In the genomic region with DNA sequence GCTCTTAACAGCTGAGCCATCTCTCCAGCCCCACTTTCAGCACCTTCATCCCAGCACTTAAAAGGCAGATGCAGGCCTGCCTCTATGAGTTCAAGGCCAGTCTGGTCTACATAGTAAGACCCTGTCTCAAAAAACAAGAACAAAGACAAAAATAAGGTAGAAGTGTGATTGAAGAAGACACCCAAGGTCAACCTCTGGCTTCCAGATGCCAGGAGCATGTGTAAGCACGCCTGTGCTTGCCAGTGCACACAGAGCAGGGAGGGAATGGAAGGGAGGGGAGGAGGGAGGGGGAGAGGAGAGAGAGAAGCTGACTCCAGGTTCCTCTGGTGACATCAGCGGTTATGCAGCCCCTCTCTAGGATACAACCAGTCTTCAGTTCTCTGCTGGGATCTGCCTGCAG, we compare ENCODE assay signal across 26 mouse cellular contexts. TPM values are rescaled to one million over a fixed set of nuclear protein-coding genes. Genes with fewer than 3 reads are reported as not detected.
DNase-seq lines count a peak whose midpoint lies in the region; ATAC-seq lines count a peak whose summit lies in the region.
"Had no signal": no experiment of that assay in that cellular context is flagged by ENCODE, and none has a peak within 500 bp of the region (broad histone marks: within the 10 kb centered on the region; RNA-seq: fewer than 3 reads in every experiment).

No protein-coding gene starts in this region.

- ATAC-seq in midbrain, embryonic 11.5 days (ENCODE audit: low FRiP score): no peak
- ATAC-seq in midbrain, embryonic 15.5 days (replicated peaks): no peak
- ATAC-seq: CD4-positive, CD25-positive, alpha-beta regulatory T cell, adult 4 months; forebrain, embryonic 14.5 days; forebrain, postnatal 0 days; hindbrain, postnatal 0 days; inflammation-experienced regulatory T-cells, adult 6 months; intestine, embryonic 16.5 days had no signal

- H3K9ac ChIP-seq in midbrain, embryonic 11.5 days (ENCODE audit: low read length): no peak overlapping the region
- H3K9ac ChIP-seq in midbrain, embryonic 15.5 days: no peak overlapping the region
- H3K9ac ChIP-seq: embryonic facial prominence, embryonic 15.5 days; forebrain, postnatal 0 days; heart, embryonic 13.5 days; hindbrain, embryonic 14.5 days had no signal

- H3K27ac ChIP-seq in midbrain, embryonic 11.5 days (ENCODE audit: low read depth, low read length): no peak overlapping the region
- no peak overlapping the region for H3K27ac ChIP-seq in midbrain, embryonic 15.5 days
- H3K27ac ChIP-seq: embryonic facial prominence, embryonic 15.5 days; heart, adult 2 months; heart, embryonic 10.5 days; heart, embryonic 13.5 days; hindbrain, embryonic 14.5 days; hindbrain, postnatal 0 days had no signal

- WGBS in midbrain, embryonic 11.5 days: 63% methylated on average over 2 of the region's 2 CpGs
- WGBS in midbrain, embryonic 15.5 days: 50% methylated on average over 2 of the region's 2 CpGs

- no peaks in the 10 kb centered on the region for H3K36me3 ChIP-seq in midbrain, embryonic 11.5 days (ENCODE audit: control insufficient read depth, insufficient read depth, low read length)
- H3K36me3 ChIP-seq in midbrain, embryonic 15.5 days (replicated peaks): no peaks in the 10 kb centered on the region
- H3K36me3 ChIP-seq: embryonic facial prominence, embryonic 15.5 days; heart, embryonic 10.5 days; heart, embryonic 13.5 days had no signal

- H3K4me2 ChIP-seq in midbrain, embryonic 11.5 days: no peak overlapping the region
- no peak overlapping the region for H3K4me2 ChIP-seq in midbrain, embryonic 15.5 days
- H3K4me2 ChIP-seq: embryonic facial prominence, embryonic 15.5 days; heart, embryonic 13.5 days; hindbrain, embryonic 14.5 days had no signal

- DNase-seq in adrenal gland, postnatal 14 days: peak; percentile 42
- no peak for DNase-seq in adrenal gland, postnatal 4 days (ENCODE audit: low spot score in 2 of 2)
- DNase-seq in midbrain, embryonic 11.5 days (ENCODE audit: low spot score, missing footprints): peak; percentile 53
- peak; percentile 30 for DNase-seq in MN1 (ENCODE audit: low spot score)
- DNase-seq in thymus, postnatal 25 days: no peak
- DNase-seq: cerebellum, adult 18-20 months; cerebellum, adult 9-11 months; cerebellum, postnatal 25 days; forebrain, postnatal 0 days; gastrocnemius, postnatal 10 days; gastrocnemius, postnatal 36 days; heart, adult 2 months; heart, postnatal 14 days; heart, postnatal 4 days; kidney, adult 18-20 months; kidney, adult 9 months had no signal

- no peak overlapping the region for H3K4me3 ChIP-seq in midbrain, embryonic 11.5 days (ENCODE audit: low read depth, low read length)
- H3K4me3 ChIP-seq in midbrain, embryonic 15.5 days: no peak overlapping the region
- H3K4me3 ChIP-seq: embryonic facial prominence, embryonic 15.5 days; heart, adult 2 months; heart, embryonic 10.5 days; heart, embryonic 13.5 days had no signal

- H3K4me1 ChIP-seq in midbrain, embryonic 11.5 days (ENCODE audit: control insufficient read depth, insufficient read depth, low read length): peaks cover 11% of the 10 kb centered on the region
- peaks cover 9% of the 10 kb centered on the region for H3K4me1 ChIP-seq in midbrain, embryonic 15.5 days

- peaks cover 16% of the 10 kb centered on the region for H3K27me3 ChIP-seq in midbrain, embryonic 11.5 days (ENCODE audit: control insufficient read depth, insufficient read depth, low read length)
- H3K27me3 ChIP-seq in midbrain, embryonic 15.5 days (replicated peaks): peaks cover 15% of the 10 kb centered on the region

- no peaks in the 10 kb centered on the region for H3K9me3 ChIP-seq in midbrain, embryonic 11.5 days (ENCODE audit: control insufficient read depth, low read length)
- H3K9me3 ChIP-seq in midbrain, embryonic 15.5 days: no peaks in the 10 kb centered on the region
- H3K9me3 ChIP-seq: embryonic facial prominence, embryonic 15.5 days; heart, embryonic 10.5 days; heart, embryonic 13.5 days had no signal

RNA-seq across cellular contexts. Expression of gene Phb, which starts 16.8 kb away (rescaled TPM):
- 332 and 338 TPM in 2 replicates for total RNA-seq in adrenal gland, postnatal 14 days (2021)
- 100 to 1,000 TPM; 215 to 226 TPM for total RNA-seq in adrenal gland, postnatal 4 days (2021)
- polyA plus RNA-seq in midbrain, embryonic 11.5 days (2014; fragmentation: Nextera tagmentation; extraction: Ambion mirVana): 195 TPM in 2 replicates
- 166 and 185 TPM in 2 replicates for polyA plus RNA-seq in midbrain, embryonic 15.5 days (2015; fragmentation: Nextera tagmentation; extraction: Ambion mirVana)

Comparison
In these comparisons a context has a peak if more than half of its experiments do, and no peak if none do; other contexts are left out.
1. DNase-seq: peak in adrenal gland, postnatal 14 days (single experiment), midbrain, embryonic 11.5 days (single experiment) and MN1 (single experiment); none in adrenal gland, postnatal 4 days (0 of 2) and thymus, postnatal 25 days (single experiment).